Mouse (Mus musculus): ENCODE results near the gene Snx4.

The Snx4 gene

GRCm38 (mm10) chr16:33342356-33342755, 91.1 kb downstream of the Snx4 start:
- in situ Hi-C loops (cut with MboI, MseI) = no loop called here

DNA sequence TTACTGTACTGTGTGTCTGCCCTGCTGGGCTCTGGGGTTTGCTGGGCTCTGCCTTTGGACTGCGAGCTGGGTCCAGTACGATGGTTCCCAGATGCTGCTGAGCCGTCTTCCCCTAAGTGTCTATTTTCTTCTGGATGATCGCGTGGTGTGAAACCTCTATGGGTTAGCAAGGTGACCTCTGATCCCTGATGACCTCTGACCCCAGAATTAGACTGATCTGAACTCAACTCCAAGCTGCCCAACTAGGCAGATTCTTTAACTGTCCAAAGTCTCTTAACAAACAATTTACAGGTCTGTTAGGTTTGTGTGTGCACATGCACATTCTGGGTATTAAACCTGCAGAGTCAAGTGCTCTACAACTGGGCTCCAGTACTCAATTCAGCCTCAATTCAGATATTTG, 91.9 kb downstream of the Snx4 start:
- in situ Hi-C loops (cut with MboI, MseI) = no loop called here

GRCm38 (mm10) chr16:33343601-33344000, 92.4 kb downstream of the Snx4 start:
- in situ Hi-C loops (cut with MboI, MseI) = no loop called here

DNA sequence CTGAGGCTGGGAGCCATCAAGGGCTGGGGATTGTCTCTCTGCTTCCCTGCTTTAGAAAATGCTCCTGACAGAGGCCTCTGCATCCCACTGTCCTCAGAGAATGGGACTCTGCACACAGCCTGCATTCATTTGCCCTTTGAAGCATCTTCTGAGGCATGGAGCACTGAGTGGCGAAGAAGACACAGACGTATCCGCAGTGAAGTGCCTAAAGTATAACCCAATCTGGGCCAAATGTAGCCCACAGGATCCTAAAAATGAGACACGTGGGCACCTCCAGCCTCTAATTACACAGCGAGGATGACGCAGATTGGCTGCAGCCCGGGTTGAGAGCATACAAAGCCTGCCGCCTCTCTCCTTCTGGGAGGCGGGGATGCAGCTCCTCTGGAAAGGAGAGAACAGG, 93.1 kb downstream of the Snx4 start:
- in situ Hi-C loops (cut with MboI, MseI) = no loop called here

- in situ Hi-C loops (cut with MboI, MseI) = no loop called here
These were observed 93.6 kb downstream of the Snx4 start for GRCm38 (mm10) chr16:33344875-33345274.

- in situ Hi-C loops (cut with MboI, MseI) = no loop called here
These were observed 95.1 kb downstream of the Snx4 start for GRCm38 (mm10) chr16:33346376-33346775.

GRCm38 (mm10) chr16:33347134-33347533, 95.9 kb downstream of the Snx4 start:
- in situ Hi-C loops (cut with MboI, MseI) = no loop called here

Measured in T-helper 2 cell (primary cell).